Mouse (Mus musculus) stomach, embryonic 16.5 days (tissue): ENCODE data around the gene Il27. TPM values are rescaled to one million over a fixed set of nuclear protein-coding genes. Genes with fewer than 3 reads are reported as not detected.
A peak's percentile ranks its signal among the peaks of the same experiment; 100 is the strongest.

Source experiments
- ATAC-seq: fragments of 200-750 bp; cut with Nextera tagmentation; 2 replicates; pipeline ENCODE4 v1.8.0; 2017; ENCODE audit warnings: moderate number of reproducible peaks, moderate TSS enrichment; ENCODE audit not compliant: insufficient read depth, low FRiP score
- H3K27ac ChIP-seq: fragments of 300-500 bp; sonication (generic); 2 replicates; pipeline ENCODE4 v1.5.1; 2014; ENCODE audit warnings: low read length
- H3K27me3 ChIP-seq: fragments of 300-500 bp; sonication (generic); 2 replicates; pipeline ENCODE4 v1.6.1; 2014; ENCODE audit warnings: low read length, control low read depth, mixed read lengths; ENCODE audit not compliant: control insufficient read depth, insufficient read depth
- H3K36me3 ChIP-seq: fragments of 300-500 bp; sonication (generic); 2 replicates; pipeline ENCODE4 v1.6.1; 2014; ENCODE audit warnings: low read length; ENCODE audit not compliant: control insufficient read depth, insufficient read depth
- H3K4me1 ChIP-seq: fragments of 300-500 bp; sonication (generic); 2 replicates; pipeline ENCODE4 v1.6.1; 2014; ENCODE audit warnings: low read length, control low read depth, mixed read lengths; ENCODE audit not compliant: control insufficient read depth, insufficient read depth
- H3K4me2 ChIP-seq: fragments of 300-500 bp; sonication (generic); 2 replicates; pipeline ENCODE4 v1.6.1; 2014; ENCODE audit warnings: low read depth, low read length, mixed read lengths
- H3K4me3 ChIP-seq: fragments of 300-500 bp; sonication (generic); replicated peaks from 2 replicates; pipeline ENCODE4 v1.5.1; 2014; ENCODE audit warnings: mild to moderate bottlenecking, low read length
- H3K9ac ChIP-seq: fragments of 300-500 bp; sonication (generic); 2 replicates; pipeline ENCODE4 v1.6.1; 2014; ENCODE audit warnings: low read length
- H3K9me3 ChIP-seq: fragments of 300-500 bp; sonication (generic); replicated peaks from 2 replicates; pipeline ENCODE4 v1.6.1; 2016; ENCODE audit warnings: low read length, control low read depth; ENCODE audit not compliant: control insufficient read depth
- WGBS: fragments of 180-500 bp; shearing (Covaris S2); extraction: QIAGEN DNeasy Blood & Tissue Kit; methylation state at CpG from one replicate; pipeline ENCODE4 v1.1.7; 2014; 5-methylcytosine and 5-hydroxymethylcytosine counted together
- microRNA-seq: library from miRNA; unstranded; fragments of <30 nt; microRNA quantifications from one replicate; pipeline ENCODE4, GENCODE M21; 2016
- polyA plus RNA-seq: library from polyadenylated mRNA; unstranded; fragments of >200 nt; fragmentation: Nextera tagmentation; extraction: Ambion mirVana; gene quantifications from 2 replicates; pipeline ENCODE4 v1.2.1, GENCODE M21; 2015

The Il27 gene
- polyA plus RNA-seq, 1 experiment from 2014 or later: not detected

DNA sequence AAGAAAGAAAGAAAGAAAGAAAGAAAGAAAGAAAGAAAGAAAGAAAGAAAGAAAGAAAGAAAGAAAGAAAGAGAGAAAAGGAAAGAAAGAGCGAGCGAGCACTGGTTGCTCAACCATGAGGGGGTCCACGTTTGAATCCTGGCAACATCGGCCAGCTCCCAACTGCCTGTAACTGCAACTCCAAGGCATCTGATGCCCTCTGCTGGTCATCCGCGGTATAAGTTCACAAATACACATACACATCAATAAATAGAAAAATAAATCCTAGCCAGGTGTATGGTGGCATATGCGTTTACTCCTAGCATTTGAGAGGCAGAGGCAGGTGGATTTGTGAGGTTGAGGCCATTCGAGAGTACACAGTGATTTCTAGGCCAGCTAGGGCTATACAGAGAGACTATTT is 17.8 kb downstream of the Il27 start:
- no peak overlapping the region for H3K9ac ChIP-seq
- H3K27ac ChIP-seq: no peak overlapping the region
- 0 out of 2 replicates have a peak, but pooled peaks cover 3% of the 10 kb centered on the region for H3K4me1 ChIP-seq
- H3K9me3 ChIP-seq: no peaks in the 10 kb centered on the region
- H3K36me3 ChIP-seq: no peaks in the 10 kb centered on the region
- WGBS: 52% methylated on average over 8 of the region's 8 CpGs
- no peaks in the 10 kb centered on the region for H3K27me3 ChIP-seq
- no peak overlapping the region for H3K4me2 ChIP-seq
- H3K4me3 ChIP-seq: no peak overlapping the region
- no peak for ATAC-seq

DNA sequence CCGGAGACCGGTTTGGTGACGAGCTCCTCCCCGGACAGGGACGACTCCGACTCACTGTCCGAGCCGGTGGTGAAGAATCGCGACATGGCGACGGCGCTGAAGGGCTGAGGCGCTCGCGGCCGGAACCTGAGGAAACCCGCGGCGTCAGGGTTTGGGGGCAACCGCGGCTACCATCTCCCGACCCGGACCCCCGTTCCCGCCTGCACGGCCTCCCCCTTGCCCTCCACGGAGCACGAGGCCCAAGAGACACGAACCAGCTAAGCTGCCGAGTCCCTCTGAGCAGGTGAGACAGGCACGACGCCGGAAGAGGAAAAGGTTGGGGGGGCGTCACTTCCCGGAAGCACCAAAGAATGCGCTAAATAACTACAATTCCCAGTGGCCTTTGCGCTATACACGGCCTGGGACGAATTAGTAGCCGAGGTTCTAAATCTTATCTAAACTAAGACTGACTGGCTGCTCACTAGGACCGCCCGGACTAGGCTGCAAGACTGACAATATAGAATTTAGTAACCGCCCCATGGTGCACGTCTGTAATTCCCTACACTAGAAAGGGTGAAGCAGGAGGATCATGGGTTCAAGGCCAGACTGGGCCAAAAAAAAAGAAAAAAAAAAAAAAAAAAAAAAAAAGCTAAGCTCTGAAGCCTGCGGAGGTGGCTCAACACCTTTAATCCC is 28.5 kb downstream of the Il27 start, which contains the start of gene Eif3c:
Gene Eif3c (minus strand): TSS at position 318 of the 672 bp plus-strand sequence.
- H3K36me3 ChIP-seq: peaks cover 11% of the 10 kb centered on the region
- peak within 1 kb of the TSS; percentile 88 for H3K4me3 ChIP-seq
- no peaks in the 10 kb centered on the region for H3K9me3 ChIP-seq
- peak; percentile 96 for ATAC-seq
- H3K4me1 ChIP-seq: peaks cover 4% of the 10 kb centered on the region
- H3K4me2 ChIP-seq: peak within 1 kb of the TSS; percentile 60
- peak within 1 kb of the TSS; percentile 87 for H3K9ac ChIP-seq
- WGBS: under 1% methylated on average over 46 of the region's 46 CpGs
- no peaks in the 10 kb centered on the region for H3K27me3 ChIP-seq
- H3K27ac ChIP-seq: peak within 1 kb of the TSS; percentile 88

DNA sequence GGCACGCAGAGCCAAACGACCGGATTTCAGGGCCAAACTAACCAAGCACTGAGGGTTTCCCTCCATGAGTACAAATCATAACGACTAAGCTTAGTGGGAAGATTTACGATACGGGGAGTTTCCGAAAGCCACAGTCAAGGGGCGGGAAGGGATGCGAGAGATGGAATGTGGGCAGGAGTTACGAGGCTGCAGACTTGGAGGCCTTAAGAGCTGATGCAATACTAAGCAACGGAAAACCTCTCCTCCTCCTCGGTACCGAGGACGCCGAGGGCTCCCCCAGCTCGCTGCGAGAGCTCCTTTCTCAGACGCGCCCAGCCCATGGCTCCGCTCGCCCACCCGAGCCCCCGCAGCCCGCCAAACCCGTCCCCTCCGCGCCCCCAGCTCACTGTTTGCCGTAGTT is 29.0 kb downstream of the Il27 start:
- under 1% methylated on average over 28 of the region's 28 CpGs for WGBS

DNA sequence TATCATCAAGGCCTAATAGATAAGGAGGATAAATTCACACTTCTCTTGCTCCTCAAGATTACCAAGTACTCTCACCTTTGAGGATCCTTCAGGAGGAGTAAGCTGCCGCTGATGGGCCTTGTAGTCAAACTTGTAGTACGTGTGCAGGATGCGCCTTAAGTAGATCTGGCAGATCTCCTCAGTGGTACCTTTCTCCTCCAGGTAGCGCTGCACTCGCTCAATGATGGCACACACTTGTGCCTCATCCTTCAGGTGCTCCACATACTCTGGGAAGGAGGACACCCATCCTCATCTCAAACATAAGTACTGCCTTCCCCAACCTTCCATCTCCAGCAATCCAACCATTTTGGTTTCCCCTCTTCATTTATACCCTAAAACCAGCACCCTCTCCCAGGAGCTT is 38.1 kb downstream of the Il27 start:
- H3K27me3 ChIP-seq: no peaks in the 10 kb centered on the region
- no peak overlapping the region for H3K4me2 ChIP-seq
- H3K9ac ChIP-seq: no peak overlapping the region
- H3K27ac ChIP-seq: no peak overlapping the region
- no peak for ATAC-seq
- peaks cover 41% of the 10 kb centered on the region for H3K36me3 ChIP-seq
- WGBS: 96% methylated on average over 5 of the region's 5 CpGs
- H3K4me1 ChIP-seq: no peaks in the 10 kb centered on the region
- no peak overlapping the region for H3K4me3 ChIP-seq
- no peaks in the 10 kb centered on the region for H3K9me3 ChIP-seq

More for the DNA sequence above, 29.0 kb downstream of the Il27 start:
- peak overlapping the region; percentile 87 for H3K9ac ChIP-seq
- H3K4me1 ChIP-seq: peaks cover 4% of the 10 kb centered on the region
- H3K27me3 ChIP-seq: no peaks in the 10 kb centered on the region
- peak; percentile 48; the same call in 1 of the 2 replicates for ATAC-seq
- peak overlapping the region; percentile 60 for H3K4me2 ChIP-seq
- H3K4me3 ChIP-seq: peak overlapping the region; percentile 88
- H3K27ac ChIP-seq: peak overlapping the region; percentile 88
- H3K36me3 ChIP-seq: peaks cover 11% of the 10 kb centered on the region
- no peaks in the 10 kb centered on the region for H3K9me3 ChIP-seq

DNA sequence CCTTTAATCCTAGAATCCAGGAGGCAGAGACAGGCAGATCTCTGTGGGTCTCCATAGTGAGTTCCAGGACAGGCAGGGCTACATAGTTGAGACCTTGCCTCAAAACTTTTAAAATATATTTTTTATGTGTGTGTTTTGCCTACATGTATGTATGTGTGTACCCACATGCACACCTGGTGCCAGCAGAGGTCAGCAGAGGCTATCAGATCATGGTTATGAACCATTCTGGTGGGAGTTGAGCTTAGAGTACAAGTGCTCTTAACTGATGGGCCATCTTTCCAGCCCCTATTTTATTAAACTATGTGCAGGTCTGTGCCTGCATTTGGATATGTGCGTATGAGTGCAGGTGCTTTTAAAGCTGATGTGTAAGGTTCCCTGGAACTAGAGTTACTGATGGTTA is 39.9 kb downstream of the Il27 start:
- no peak overlapping the region for H3K4me2 ChIP-seq
- no peak overlapping the region for H3K27ac ChIP-seq
- H3K9ac ChIP-seq: no peak overlapping the region
- WGBS: 91% methylated on average over 1 of the region's 1 CpGs
- ATAC-seq: no peak
- peaks cover 44% of the 10 kb centered on the region for H3K36me3 ChIP-seq
- no peaks in the 10 kb centered on the region for H3K4me1 ChIP-seq
- H3K9me3 ChIP-seq: no peaks in the 10 kb centered on the region
- no peak overlapping the region for H3K4me3 ChIP-seq
- H3K27me3 ChIP-seq: no peaks in the 10 kb centered on the region

DNA sequence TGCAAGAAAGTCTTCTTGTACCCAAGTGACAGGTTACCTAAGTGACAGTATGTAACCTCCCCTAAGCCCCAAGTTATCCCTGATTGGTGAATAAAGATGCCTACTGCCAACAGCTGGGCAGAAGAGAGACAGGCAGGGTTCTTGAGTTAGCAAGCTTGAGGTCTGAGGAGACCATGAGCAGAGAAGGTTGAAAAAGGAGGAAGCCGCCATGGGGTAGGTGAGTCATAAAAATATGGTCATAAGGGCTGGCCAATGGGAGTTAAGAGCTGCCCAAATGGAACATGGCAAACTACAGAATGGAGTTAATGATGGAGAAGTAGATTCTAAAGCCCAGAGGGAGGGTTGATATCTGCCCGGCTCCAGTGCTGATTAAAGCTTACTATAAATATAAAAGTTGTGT is 49.1 kb downstream of the Il27 start:
- no peak overlapping the region for H3K4me2 ChIP-seq
- 79% methylated on average over 2 of the region's 2 CpGs for WGBS
- no peaks in the 10 kb centered on the region for H3K4me1 ChIP-seq
- H3K27ac ChIP-seq: no peak overlapping the region
- no peak overlapping the region for H3K9ac ChIP-seq
- no peak for ATAC-seq
- H3K36me3 ChIP-seq: peaks cover 18% of the 10 kb centered on the region
- no peaks in the 10 kb centered on the region for H3K9me3 ChIP-seq
- no peaks in the 10 kb centered on the region for H3K27me3 ChIP-seq
- no peak overlapping the region for H3K4me3 ChIP-seq

DNA sequence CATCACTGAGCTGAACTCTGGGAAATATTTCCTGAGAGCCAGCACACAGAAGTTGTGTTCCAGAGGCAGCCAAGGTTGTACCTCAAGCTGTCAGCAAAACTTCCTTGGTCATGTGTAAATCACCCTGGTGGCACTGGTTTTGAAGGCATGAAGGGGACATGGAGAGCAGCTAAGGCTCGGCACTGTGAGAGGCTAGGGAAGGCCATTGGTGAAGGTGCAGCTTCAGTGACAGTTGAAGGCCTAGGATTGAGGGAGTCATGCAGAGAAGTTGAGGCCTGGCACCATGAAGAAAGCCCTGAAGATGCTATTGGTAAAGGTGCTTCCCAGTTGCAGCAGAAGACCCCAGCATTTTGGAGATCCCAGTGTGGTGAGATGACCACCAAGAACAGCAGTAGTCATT is 53.1 kb downstream of the Il27 start:
- peaks cover 5% of the 10 kb centered on the region for H3K27me3 ChIP-seq
- no peaks in the 10 kb centered on the region for H3K4me1 ChIP-seq
- no peak overlapping the region for H3K27ac ChIP-seq
- H3K36me3 ChIP-seq: peaks cover 6% of the 10 kb centered on the region; the same call in 1 of the 2 replicates
- no peak overlapping the region for H3K4me2 ChIP-seq
- H3K9ac ChIP-seq: no peak overlapping the region
- H3K4me3 ChIP-seq: no peak overlapping the region
- no peaks in the 10 kb centered on the region for H3K9me3 ChIP-seq
- ATAC-seq: no peak
- WGBS: 85% methylated on average over 1 of the region's 1 CpGs

Small RNA genes lying within 50 kb of the gene (microRNA-seq; reads per million reads assigned to microRNA genes)
- 1.7 reads per million, percentile 2 among the genes with 10 or more reads in this experiment for gene Mir7059

Other genes with a start within 250 kb of the Il27 start
- gene Lat, start 225.4 kb downstream of the Il27 start, polyA plus RNA-seq: 0.51 and 2.0 TPM in 2 replicates
- 48.1 and 52.4 TPM in 2 replicates for gene Spns1, start 217.5 kb downstream of the Il27 start, polyA plus RNA-seq
- 1.1 and 1.4 TPM in 2 replicates for gene Nfatc2ip, start 198.2 kb downstream of the Il27 start, polyA plus RNA-seq
- gene Cd19, start 180.1 kb downstream of the Il27 start, polyA plus RNA-seq: 0.62 and 0.75 TPM in 2 replicates
- 28.0 and 31.5 TPM in 2 replicates for gene Rabep2, start 166.2 kb downstream of the Il27 start, polyA plus RNA-seq
- gene Atp2a1, start 131.8 kb downstream of the Il27 start, polyA plus RNA-seq: 4.0 and 110 TPM in 2 replicates
- 40.9 and 42.1 TPM in 2 replicates for gene Sh2b1, start 119.5 kb downstream of the Il27 start, polyA plus RNA-seq
- 140 and 154 TPM in 2 replicates for gene Tufm, start 107.6 kb downstream of the Il27 start, polyA plus RNA-seq
- gene Atxn2l, start 91.5 kb downstream of the Il27 start, polyA plus RNA-seq: 31.2 and 33.4 TPM in 2 replicates
- 165 and 176 TPM in 2 replicates for gene Eif3c, start 28.5 kb downstream of the Il27 start, polyA plus RNA-seq
- 1.4 and 2.2 TPM in 2 replicates for gene Apobr, start 10.0 kb downstream of the Il27 start, polyA plus RNA-seq
- gene Cln3, start 9.1 kb downstream of the Il27 start, polyA plus RNA-seq: 30.4 and 33.3 TPM in 2 replicates
- 133 and 141 TPM in 2 replicates for gene Nupr1, start 35.9 kb upstream of the Il27 start, polyA plus RNA-seq
- gene Sgf29, start 54.4 kb upstream of the Il27 start, polyA plus RNA-seq: 40.4 and 47.6 TPM in 2 replicates
- gene Sult1a1, start 81.5 kb upstream of the Il27 start, polyA plus RNA-seq: 11.9 and 13.0 TPM in 2 replicates
- gene Bola2, start 100.5 kb upstream of the Il27 start, polyA plus RNA-seq: 93.0 and 107 TPM in 2 replicates
- gene Slx1b, start 100.8 kb upstream of the Il27 start, polyA plus RNA-seq: 9.0 and 9.5 TPM in 2 replicates
- gene Coro1a, start 112.8 kb upstream of the Il27 start, polyA plus RNA-seq: 45.8 and 55.5 TPM in 2 replicates
- 94.8 and 109 TPM in 2 replicates for gene Mapk3, start 164.7 kb upstream of the Il27 start, polyA plus RNA-seq
- 11.1 and 15.4 TPM in 2 replicates for gene Gdpd3, start 171.4 kb upstream of the Il27 start, polyA plus RNA-seq
- 60.6 and 65.9 TPM in 2 replicates for gene Ypel3, start 182.0 kb upstream of the Il27 start, polyA plus RNA-seq
- 0.27 and 0.47 TPM in 2 replicates for gene Tbx6, start 186.5 kb upstream of the Il27 start, polyA plus RNA-seq
- gene Ppp4c, start 197.6 kb upstream of the Il27 start, polyA plus RNA-seq: 180 and 192 TPM in 2 replicates
- gene Fam57b, start 202.7 kb upstream of the Il27 start, polyA plus RNA-seq: 1.1 and 1.3 TPM in 2 replicates
- not detected in 2 replicates for gene 4930451I11Rik, start 236.7 kb upstream of the Il27 start, polyA plus RNA-seq